Mouse (Mus musculus) heart, adult 8-10 months (tissue): Measurements from ENCODE around the gene Lin7b. TPM values are rescaled to one million over a fixed set of nuclear protein-coding genes. Genes with fewer than 3 reads are reported as not detected.

ENCODE experiments used
- DNase-seq: peaks from one replicate; pipeline ENCODE4 v3.0.0; 2022; ENCODE audit warnings: low spot score
- total RNA-seq, 4 experiments: library from RNA; stranded (reverse); gene quantifications; 2 replicates each; pipeline ENCODE4 v1.2.4; 2022

Gene Lin7b
- total RNA-seq, 4 experiments from 2014 or later: 1.0 to 1.5 (median 1.3) TPM

GRCm38 (mm10) chr7:45353041-45353440 lies 17.3 kb downstream of the Lin7b start:
- DNase-seq: no peak

DNA sequence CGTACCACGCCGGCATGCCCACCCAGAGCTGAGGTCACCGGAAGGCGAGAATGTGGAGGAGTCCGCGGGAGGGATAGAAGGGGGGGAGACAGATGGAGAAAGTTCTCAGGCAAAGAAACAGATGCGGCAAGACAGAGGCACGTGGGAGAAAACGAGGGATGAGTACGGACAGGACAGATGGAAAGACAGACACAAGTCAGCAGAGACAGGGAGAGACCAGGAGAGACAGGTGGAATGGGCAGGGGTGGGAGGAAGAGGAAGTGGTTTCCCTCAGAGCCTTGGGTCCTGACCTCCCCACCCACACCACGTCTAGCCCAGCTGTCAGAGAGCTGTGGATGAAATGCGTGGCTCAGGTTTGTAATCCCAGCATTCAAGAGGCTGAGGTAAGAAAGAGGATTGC lies 23.5 kb downstream of the Lin7b start:
- DNase-seq: no peak

GRCm38 (mm10) chr7:45343543-45343942 lies 26.8 kb downstream of the Lin7b start:
- DNase-seq: no peak

- no peak for DNase-seq
Observed at GRCm38 (mm10) chr7:45342081-45342480, 28.3 kb downstream of the Lin7b start.

GRCm38 (mm10) chr7:45341303-45341702 lies 29.1 kb downstream of the Lin7b start:
- DNase-seq: peak; percentile 74

GRCm38 (mm10) chr7:45340669-45341068 lies 29.7 kb downstream of the Lin7b start:
- peak; percentile 63 for DNase-seq

GRCm38 (mm10) chr7:45340066-45340442 lies 30.3 kb downstream of the Lin7b start:
- no peak for DNase-seq

DNA sequence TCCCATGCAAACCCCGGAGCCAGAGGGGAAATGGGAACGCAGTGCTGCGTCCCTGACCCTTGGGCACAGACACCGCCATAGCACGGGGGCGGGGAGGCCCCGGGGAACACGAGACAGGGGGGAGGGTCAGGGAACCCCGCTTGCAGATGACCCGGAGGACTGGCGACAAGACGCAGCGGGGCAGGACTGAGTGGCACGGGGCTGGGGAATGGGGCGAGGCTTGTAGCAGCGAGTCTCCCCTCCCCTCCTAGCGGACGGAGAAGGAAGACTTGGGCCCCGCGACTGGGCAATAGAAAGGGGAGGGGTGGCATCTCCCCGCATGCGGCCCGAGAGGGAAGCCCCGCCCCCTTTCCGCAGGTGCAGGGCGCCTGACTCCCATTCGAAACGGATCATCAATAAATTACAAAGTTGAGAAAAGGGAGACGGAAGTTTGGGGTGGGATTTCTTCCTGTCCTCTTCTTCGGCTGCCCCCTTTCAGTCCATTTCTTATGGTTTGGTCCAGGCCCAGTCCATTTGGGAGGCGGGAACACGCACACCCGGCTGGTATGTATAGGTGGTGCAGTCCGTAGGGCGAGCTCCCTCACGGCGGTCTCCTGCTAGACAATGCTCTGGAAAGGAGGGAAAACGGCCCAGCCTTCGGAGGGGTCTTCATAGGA lies 30.8 kb downstream of the Lin7b start:
- DNase-seq: peak; percentile 49

- DNase-seq: no peak
Observed at GRCm38 (mm10) chr7:45338161-45338911, 32.0 kb downstream of the Lin7b start.

DNA sequence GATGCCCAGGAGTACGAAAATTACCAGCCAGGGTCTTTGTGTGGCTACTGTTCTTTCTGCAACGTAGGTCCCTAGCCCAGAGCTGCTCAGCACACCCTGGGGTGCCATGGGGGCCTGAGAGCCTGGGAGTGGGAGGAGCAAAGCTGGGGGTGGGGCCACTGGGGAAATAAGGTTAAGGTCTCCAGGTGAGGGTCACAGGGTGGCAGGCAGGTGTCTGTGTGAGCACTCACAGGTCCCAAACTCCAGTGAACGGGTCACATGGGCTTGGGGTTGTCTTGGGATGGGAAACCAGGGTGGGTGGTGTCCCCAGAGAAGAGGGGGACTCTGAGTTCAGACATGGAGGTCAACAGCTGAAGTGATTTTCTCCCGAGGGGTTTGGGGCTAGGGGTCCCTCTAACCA lies 32.9 kb downstream of the Lin7b start:
- DNase-seq: no peak

- DNase-seq: no peak
Observed at GRCm38 (mm10) chr7:45336319-45336718, 34.1 kb downstream of the Lin7b start.

DNA sequence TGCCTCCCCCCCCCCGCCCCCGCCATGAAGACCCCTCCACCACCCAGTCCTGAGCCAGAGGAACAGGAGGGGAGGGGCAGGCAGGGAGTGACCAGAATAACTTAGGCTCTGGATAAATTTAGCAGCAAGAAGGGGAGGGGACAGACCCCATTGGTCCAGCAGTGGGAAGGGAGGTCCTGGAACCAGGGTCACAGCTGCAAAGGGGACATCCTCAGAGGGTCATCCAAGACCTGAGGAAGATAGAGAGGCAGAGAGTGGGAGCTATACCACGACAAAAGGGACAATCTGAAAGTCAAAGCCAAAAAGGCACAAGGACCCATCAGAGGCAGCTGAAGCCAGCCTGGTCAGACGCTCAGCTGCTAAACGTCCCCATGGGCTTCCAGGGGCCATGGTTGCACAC lies 35.3 kb downstream of the Lin7b start, which contains the start of gene Hrc:
Gene Hrc, plus strand, starts transcription at position 235 of the 400 bp plus-strand sequence.
- peak; percentile 61 for DNase-seq

- peak; percentile 55 for DNase-seq
Observed at GRCm38 (mm10) chr7:45334605-45335004, 35.8 kb downstream of the Lin7b start.

DNA sequence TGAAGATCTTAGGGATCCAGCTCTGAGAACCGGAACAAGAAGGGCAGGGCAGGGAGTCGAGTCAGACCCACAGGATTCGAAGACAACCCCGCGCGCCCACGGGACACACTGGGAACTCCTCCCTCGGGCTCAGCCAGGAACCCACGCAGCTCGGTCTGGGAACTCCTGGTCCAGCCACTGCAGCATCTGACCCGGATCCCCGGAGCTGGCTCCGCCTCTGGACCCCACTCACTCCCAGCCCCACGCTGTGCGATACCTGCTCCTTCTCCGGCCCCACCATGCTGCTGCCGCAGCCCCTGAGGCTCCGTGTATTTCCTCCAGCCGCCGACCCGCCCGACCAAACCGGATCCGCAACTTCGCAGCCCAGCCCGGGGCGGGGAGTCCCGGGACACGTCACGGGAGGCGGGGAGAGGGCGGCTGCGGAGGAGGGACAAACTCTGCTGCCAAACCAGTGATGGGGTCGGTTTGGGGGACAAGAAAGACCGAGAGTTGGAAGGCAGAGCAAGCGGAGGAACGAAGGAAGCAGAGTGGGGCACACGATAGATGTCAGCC lies 36.9 kb downstream of the Lin7b start, which contains the start of gene Trpm4:
Gene Trpm4, minus strand, starts transcription at position 350 of the 552 bp plus-strand sequence.
- peak; percentile 91 for DNase-seq

DNA sequence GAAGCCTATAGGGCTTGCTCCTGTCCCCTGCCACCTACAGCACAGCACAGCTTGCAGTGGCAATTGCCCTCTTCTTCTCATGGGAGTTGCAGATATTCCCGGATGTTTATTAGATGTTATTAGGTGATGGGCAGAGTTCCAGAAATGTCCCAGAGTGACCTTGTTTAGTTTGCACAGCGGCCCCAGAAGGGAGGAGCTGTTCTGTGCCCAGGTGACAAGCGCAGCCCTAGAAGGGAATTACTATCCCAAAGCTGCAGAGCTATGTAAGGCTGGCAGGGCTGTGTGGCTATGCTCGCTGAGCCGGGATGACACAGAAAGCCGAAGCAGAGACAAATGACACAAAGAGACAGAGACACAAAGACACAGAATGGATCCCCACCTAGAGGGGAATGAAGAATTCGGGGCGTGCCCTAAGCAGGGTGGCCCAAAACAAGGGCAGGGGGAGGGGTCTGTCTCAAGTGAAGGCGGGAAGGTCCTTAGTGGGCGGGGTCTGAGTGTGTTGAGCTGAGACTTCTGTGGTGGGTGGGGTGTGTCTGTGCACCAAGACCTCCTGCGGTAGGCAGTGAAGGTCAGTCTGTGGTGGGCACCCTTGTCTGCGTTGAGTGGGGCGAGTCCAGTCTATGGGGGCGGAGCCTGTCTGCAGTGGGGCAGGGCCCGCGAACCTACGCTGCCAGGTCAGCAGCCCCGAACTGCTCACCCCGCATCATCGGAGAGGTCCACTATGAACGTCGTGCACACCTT lies 37.5 kb downstream of the Lin7b start:
- peak; percentile 48 for DNase-seq

DNA sequence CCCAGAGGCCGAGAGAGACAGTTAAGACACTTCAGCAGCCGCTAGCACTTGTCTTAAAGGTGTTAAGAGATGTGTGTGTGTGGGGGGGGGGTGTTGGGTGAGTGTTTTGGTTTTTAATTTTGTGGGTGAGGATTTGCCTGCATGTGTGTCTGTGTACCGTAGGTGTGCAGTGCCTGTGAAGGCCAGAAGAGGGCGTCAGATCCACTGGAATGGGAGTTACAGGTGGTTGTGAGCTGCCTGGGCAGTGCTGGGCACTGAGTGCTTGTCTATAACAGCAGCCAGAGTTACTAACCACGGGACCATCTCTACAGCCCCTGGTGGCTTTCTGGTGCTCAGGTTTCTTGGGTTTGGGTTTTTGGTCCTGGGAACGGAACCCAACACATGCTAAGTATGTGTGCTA lies 38.9 kb downstream of the Lin7b start:
- no peak for DNase-seq

DNA sequence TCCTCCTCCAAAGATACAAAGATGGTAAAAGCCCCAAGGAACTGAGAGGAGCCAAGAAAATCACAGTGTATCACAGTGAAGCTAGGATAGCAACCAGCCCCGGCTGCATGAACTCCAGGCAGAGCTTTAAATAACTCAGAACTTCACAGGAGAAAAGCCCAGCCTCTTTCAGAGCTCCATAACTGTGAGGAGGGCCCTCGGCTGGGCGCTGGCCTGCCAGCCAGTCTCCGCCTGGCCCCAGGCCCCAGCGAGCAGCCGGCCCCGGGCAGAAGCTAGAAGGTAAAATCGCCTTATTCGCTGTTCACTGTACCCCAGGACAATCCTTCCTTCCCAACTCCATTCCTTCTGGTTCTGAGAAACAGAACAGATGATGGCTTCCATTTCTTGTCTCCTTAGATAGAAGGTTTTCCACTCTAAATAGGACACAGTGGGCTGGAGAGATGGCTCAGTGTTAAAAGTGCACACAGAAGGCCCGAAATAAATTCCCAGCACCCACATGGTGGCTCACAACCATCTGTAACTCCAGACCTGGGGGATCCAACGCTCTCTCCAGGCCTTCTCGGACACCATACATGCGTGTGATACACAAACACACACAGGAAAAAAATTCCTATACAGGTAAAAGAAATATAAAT lies 41.4 kb downstream of the Lin7b start:
- no peak for DNase-seq

GRCm38 (mm10) chr7:45325800-45326199 lies 44.6 kb downstream of the Lin7b start:
- no peak for DNase-seq

DNA sequence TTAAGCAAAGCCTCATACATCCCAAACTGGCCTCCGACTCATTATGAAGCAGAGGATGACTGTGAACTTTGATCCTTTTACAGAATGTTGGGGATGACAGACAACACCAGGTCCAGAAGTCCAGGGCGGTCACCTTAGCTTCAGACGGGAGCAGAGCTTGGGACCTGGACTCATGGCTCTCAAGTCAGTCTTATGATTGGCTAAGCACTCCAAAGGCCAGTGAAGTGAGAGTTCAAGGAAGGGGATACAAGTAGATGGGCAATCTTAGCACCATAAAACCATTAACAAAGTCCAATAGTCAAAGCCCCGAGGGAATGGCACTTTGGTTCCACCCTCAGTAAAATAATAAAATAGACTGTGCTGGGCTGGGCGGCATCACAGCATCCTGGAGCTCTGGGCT lies 47.3 kb downstream of the Lin7b start:
- DNase-seq: no peak

GRCm38 (mm10) chr7:45322245-45322644 lies 48.1 kb downstream of the Lin7b start:
- DNase-seq: no peak
